Mouse (Mus musculus): Measurements from ENCODE around the gene Zbtb34. TPM values are rescaled to one million over a fixed set of nuclear protein-coding genes. Genes with fewer than 3 reads are reported as not detected.

The Zbtb34 gene
- total RNA-seq, 2 experiments from 2014 or later = 8.5 to 9.5 TPM

Small RNA genes lying within 50 kb of the gene (microRNA-seq; reads per million reads assigned to microRNA genes)
- gene Gm25998 = not detected

Other genes starting within 250 kb of the Zbtb34 start
- 10 to 100 TPM; 31.0 to 31.6 TPM for gene Angptl2, start 215.3 kb downstream of the Zbtb34 start, total RNA-seq (2021)
- 1 to 10 TPM; 3.6 to 4.3 TPM for gene Ralgps1, start 59.8 kb downstream of the Zbtb34 start, total RNA-seq (2021)
- 10 to 100 TPM; 20.9 to 24.6 TPM for gene Zbtb43, start 37.2 kb upstream of the Zbtb34 start, total RNA-seq (2021)
- gene Lmx1b, start 209.2 kb upstream of the Zbtb34 start, total RNA-seq (2021) = under 1 TPM in 1 of 2 experiments, not detected in 1; 0.07 TPM

All from adrenal gland, postnatal 36 days (tissue).